Mouse (Mus musculus) ES-E14 (cell line): ENCODE measurements around the gene Lipt1. TPM values are rescaled to one million over a fixed set of nuclear protein-coding genes. Genes with fewer than 3 reads are reported as not detected.

ENCODE experiments used
- DNase-seq: peaks from one replicate; pipeline ENCODE4 v3.0.0-alpha.2; 2013; ENCODE audit warnings: low read depth, low spot score
- H3K27ac ChIP-seq: 2 replicates; pipeline ENCODE4 v1.5.1; 2012; ENCODE audit warnings: low read depth, mild to moderate bottlenecking, low read length, moderate library complexity, mixed read lengths; ENCODE audit not compliant: poor library complexity, insufficient read depth, severe bottlenecking
- H3K36me3 ChIP-seq: 2 replicates; pipeline ENCODE4 v1.6.1; 2012; ENCODE audit warnings: mild to moderate bottlenecking, low read length, moderate library complexity, mixed read lengths; ENCODE audit not compliant: control insufficient read depth, poor library complexity, insufficient read depth, severe bottlenecking
- H3K4me1 ChIP-seq, 2 experiments: fragments of 150-350 bp in 1 of 2; sonication (generic) in 1 of 2; 2 replicates each; pipeline ENCODE4 v1.6.1; 2012; ENCODE audit warnings: low read length in 2 of 2, mild to moderate bottlenecking in 1 of 2, mixed read lengths in 1 of 2; ENCODE audit not compliant: control insufficient read depth in 2 of 2, insufficient read depth in 2 of 2, poor library complexity in 1 of 2
- H3K4me3 ChIP-seq, 2 experiments: fragments of 150-350 bp in 1 of 2; sonication (generic) in 1 of 2; 2 replicates each; pipeline ENCODE4 v1.5.1; 2012; ENCODE audit warnings: low read length in 2 of 2, low read depth in 1 of 2, mild to moderate bottlenecking in 1 of 2, mixed read lengths in 1 of 2; ENCODE audit not compliant: insufficient read depth in 1 of 2, poor library complexity in 1 of 2, severe bottlenecking in 1 of 2
- H3K9ac ChIP-seq: 2 replicates; pipeline ENCODE4 v1.6.1; 2012; ENCODE audit warnings: low read depth, mild to moderate bottlenecking, low read length, mixed read lengths; ENCODE audit not compliant: poor library complexity, insufficient read depth, severe bottlenecking
- H3K9me3 ChIP-seq: fragments of 150-350 bp; sonication (generic); 2 replicates; pipeline ENCODE4 v1.6.1; 2012; ENCODE audit warnings: low read depth, mild to moderate bottlenecking, low read length; ENCODE audit not compliant: control insufficient read depth, insufficient read depth
- CHD2 ChIP-seq: IDR thresholded peaks from 2 replicates; pipeline ENCODE4 v1.6.1; 2014; ENCODE audit warnings: mild to moderate bottlenecking, low read depth, low read length, inconsistent platforms
- HCFC1 ChIP-seq: IDR thresholded peaks from 2 replicates; pipeline ENCODE4 v1.6.1; 2012; ENCODE audit warnings: low read length, inconsistent platforms, borderline replicate concordance; ENCODE audit not compliant: insufficient read depth
- MAFK ChIP-seq: IDR thresholded peaks from 2 replicates; pipeline ENCODE4 v1.6.1; 2014; ENCODE audit warnings: mild to moderate bottlenecking, low read depth, low read length, inconsistent platforms; ENCODE audit not compliant: insufficient read depth
- ZC3H11A ChIP-seq: IDR thresholded peaks from 2 replicates; pipeline ENCODE4 v1.6.1; 2012; ENCODE audit warnings: low read depth, mild to moderate bottlenecking, inconsistent platforms, low read length, borderline replicate concordance
- ZNF384 ChIP-seq: IDR thresholded peaks from 2 replicates; pipeline ENCODE4 v1.6.1; 2012; ENCODE audit warnings: low read depth, low read length, inconsistent platforms
- in situ Hi-C, 2 experiments: fragments of 600-800 bp; cut with MboI; formaldehyde crosslinking; loops; one replicate each; pipeline ENCODE4 v1.15.1; 2025; ENCODE audit warnings: low sequenced_read_pairs in 2 of 2, inconsistent platforms in 1 of 2; ENCODE audit not compliant: unreplicated experiment in 2 of 2
- total RNA-seq: library from RNA; depleted of rRNA; stranded (reverse); fragments of 300-350 nt; gene quantifications from 2 replicates; pipeline ENCODE4 v1.2.3, GENCODE M21; 2012

Gene Lipt1
- total RNA-seq, 1 experiment: 6.1 TPM

- Histone ChIP-seq H3K4me1 (0 out of 4 replicates have a peak, but pooled peaks cover 0 to 2% of the 10 kb centered on the region in 2 experiments), H3K9ac (no peak overlapping the region), H3K9me3 (no peaks in the 10 kb centered on the region), H3K27ac (no peak overlapping the region), H3K4me3 (no peak overlapping the region), H3K36me3 (peaks cover 9% of the 10 kb centered on the region)
- no peak for DNase-seq
- in situ Hi-C loops: no loop called here
- TF ChIP-seq CHD2: no peak
Observed at GRCm38 (mm10) chr1:37900288-37900687, 28.8 kb downstream of the Lipt1 start.

DNA sequence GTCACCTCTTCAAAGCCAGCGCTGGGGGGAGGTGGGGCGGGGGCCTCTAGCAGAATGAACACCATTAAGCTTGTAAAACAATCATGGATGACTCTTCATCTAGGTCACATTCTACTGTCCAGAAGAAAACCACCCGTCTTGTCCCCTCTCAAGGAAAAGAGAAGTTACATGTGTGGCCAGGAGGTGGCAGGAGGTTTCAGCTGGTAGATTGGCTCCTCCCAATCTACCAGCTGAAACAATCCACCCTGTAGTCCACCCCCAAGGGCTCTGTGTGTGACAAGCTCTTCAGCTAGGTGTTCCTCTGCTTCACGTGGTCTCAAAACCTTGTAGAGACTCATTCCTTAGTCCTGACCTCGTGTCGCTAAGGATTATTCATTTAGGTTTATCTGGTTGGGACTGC is 31.6 kb downstream of the Lipt1 start:
- Histone ChIP-seq H3K36me3 (peaks cover 4% of the 10 kb centered on the region), H3K4me1 (0 out of 4 replicates have a peak, but pooled peaks cover 0 to 2% of the 10 kb centered on the region in 2 experiments), H3K9ac (no peak overlapping the region), H3K27ac (no peak overlapping the region), H3K4me3 (no peak overlapping the region), H3K9me3 (no peaks in the 10 kb centered on the region)
- no peak for TF ChIP-seq MAFK
- TF ChIP-seq HCFC1: no peak
- no peak for TF ChIP-seq ZNF384
- no peak for TF ChIP-seq CHD2
- TF ChIP-seq ZC3H11A: no peak
- in situ Hi-C loops: no loop called here
- no peak for DNase-seq

GRCm38 (mm10) chr1:37912751-37913150 is 41.2 kb downstream of the Lipt1 start:
- in situ Hi-C loops: no loop called here
- no peak for TF ChIP-seq CHD2
- no peak for DNase-seq
- no peak overlapping the region for H3K4me3 ChIP-seq
- H3K4me1 ChIP-seq: no peaks in the 10 kb centered on the region
- H3K9me3 ChIP-seq: no peaks in the 10 kb centered on the region
- H3K9ac ChIP-seq: no peak overlapping the region
- no peaks in the 10 kb centered on the region for H3K36me3 ChIP-seq
- no peak overlapping the region for H3K27ac ChIP-seq

GRCm38 (mm10) chr1:37916393-37916792 is 44.9 kb downstream of the Lipt1 start, which contains the start of gene Lyg2:
Gene Lyg2, minus strand, starts transcription at chr1:37916493.
- Histone ChIP-seq H3K36me3 (no peaks in the 10 kb centered on the region), H3K4me3 (no peak within 1 kb of the TSS), H3K27ac (no peak within 1 kb of the TSS), H3K4me1 (no peaks in the 10 kb centered on the region), H3K9me3 (no peaks in the 10 kb centered on the region), H3K9ac (no peak within 1 kb of the TSS)
- in situ Hi-C loops: no loop called here
- no peak for DNase-seq
- TF ChIP-seq CHD2 (no peak), HCFC1 (no peak), ZNF384 (no peak), ZC3H11A (no peak), MAFK (no peak)

- Histone ChIP-seq H3K36me3 (no peaks in the 10 kb centered on the region), H3K9ac (no peak overlapping the region), H3K9me3 (no peaks in the 10 kb centered on the region), H3K27ac (no peak overlapping the region), H3K4me1 (0 out of 4 replicates have a peak, but pooled peaks cover 0 to 3% of the 10 kb centered on the region in 2 experiments), H3K4me3 (no peak overlapping the region)
- DNase-seq: no peak
- in situ Hi-C loops: no loop called here
- TF ChIP-seq CHD2 (no peak), MAFK (no peak), ZNF384 (no peak), ZC3H11A (no peak), HCFC1 (no peak)
Observed at GRCm38 (mm10) chr1:37917666-37918065, 46.1 kb downstream of the Lipt1 start.
